Mouse (Mus musculus) ES-E14 (cell line): ENCODE measurements around the gene Slc25a26.

Experiments
- CHD2 ChIP-seq: IDR thresholded peaks from 2 replicates; pipeline ENCODE4 v1.6.1; 2014; ENCODE audit warnings: mild to moderate bottlenecking, low read depth, low read length, inconsistent platforms
- MAFK ChIP-seq: IDR thresholded peaks from 2 replicates; pipeline ENCODE4 v1.6.1; 2014; ENCODE audit warnings: mild to moderate bottlenecking, low read depth, low read length, inconsistent platforms; ENCODE audit not compliant: insufficient read depth
- ZNF384 ChIP-seq: IDR thresholded peaks from 2 replicates; pipeline ENCODE4 v1.6.1; 2012; ENCODE audit warnings: low read depth, low read length, inconsistent platforms

- no peak for TF ChIP-seq MAFK
- no peak for TF ChIP-seq CHD2
- TF ChIP-seq ZNF384: no peak
These were observed 61.2 kb downstream of the Slc25a26 start for GRCm38 (mm10) chr6:94561346-94561745.
